Mouse (Mus musculus) C2C12 (cell line): ENCODE data around the gene Glp1r. TPM values are rescaled to one million over a fixed set of nuclear protein-coding genes. Genes with fewer than 3 reads are reported as not detected.

Experiments
- H3K27me3 ChIP-seq: one replicate; pipeline ENCODE4 v1.6.1; 2011; ENCODE audit not compliant: control insufficient read depth, insufficient read depth, insufficient read length
- H3K36me3 ChIP-seq: one replicate; pipeline ENCODE4 v1.6.1; 2011; ENCODE audit not compliant: control insufficient read depth, insufficient read depth
- H3K4me3 ChIP-seq: one replicate; pipeline ENCODE4 v1.5.1; 2011; ENCODE audit warnings: mild to moderate bottlenecking, control low read depth; ENCODE audit not compliant: poor library complexity, insufficient read depth, severe bottlenecking
- H3K79me2 ChIP-seq: one replicate; pipeline ENCODE4 v1.6.1; 2011; ENCODE audit not compliant: control insufficient read depth, insufficient read depth
- H3K79me3 ChIP-seq: one replicate; pipeline ENCODE4 v1.6.1; 2011; ENCODE audit warnings: low read depth, control low read depth
- H3ac ChIP-seq: one replicate; pipeline ENCODE3; 2011; ENCODE audit warnings: low read depth; ENCODE audit not compliant: control insufficient read depth, insufficient read length
- CEBPB ChIP-seq: IDR thresholded peaks from one replicate; pipeline ENCODE4 v1.6.1; 2011; ENCODE audit warnings: low read depth, mild to moderate bottlenecking, control low read depth, moderate library complexity
- CTCF ChIP-seq: IDR thresholded peaks from one replicate; pipeline ENCODE4 v1.5.1; 2011; ENCODE audit not compliant: control insufficient read depth, insufficient read depth, insufficient read length
- FOSL1 ChIP-seq: IDR thresholded peaks from one replicate; pipeline ENCODE4 v1.8.0; 2011; ENCODE audit warnings: mild to moderate bottlenecking, low read length; ENCODE audit not compliant: poor library complexity, insufficient read depth, severe bottlenecking
- MAX ChIP-seq: IDR thresholded peaks from one replicate; pipeline ENCODE4 v1.6.1; 2011; ENCODE audit warnings: mild to moderate bottlenecking, control low read depth
- MYOD1 ChIP-seq: IDR thresholded peaks from one replicate; pipeline ENCODE4 v1.6.1; 2011; ENCODE audit warnings: low read depth; ENCODE audit not compliant: control insufficient read depth, insufficient read length
- MYOG ChIP-seq: IDR thresholded peaks from one replicate; pipeline ENCODE4 v1.6.1; 2011; ENCODE audit not compliant: control insufficient read depth, insufficient read length; ENCODE audit errors: extremely low read depth
- USF1 ChIP-seq: IDR thresholded peaks from one replicate; pipeline ENCODE4 v1.6.1; 2011; ENCODE audit warnings: low read depth, mild to moderate bottlenecking, control low read depth, moderate library complexity
- polyA plus RNA-seq: library from polyadenylated mRNA; unstranded; fragments of >200 nt; fragmentation: generic; extraction: Trizol; gene quantifications from one replicate; pipeline ENCODE4 v1.2.1, GENCODE M21; 2012; ENCODE audit warnings: missing spikeins

The Glp1r gene
- polyA plus RNA-seq, 1 experiment = 0.80 TPM

DNA sequence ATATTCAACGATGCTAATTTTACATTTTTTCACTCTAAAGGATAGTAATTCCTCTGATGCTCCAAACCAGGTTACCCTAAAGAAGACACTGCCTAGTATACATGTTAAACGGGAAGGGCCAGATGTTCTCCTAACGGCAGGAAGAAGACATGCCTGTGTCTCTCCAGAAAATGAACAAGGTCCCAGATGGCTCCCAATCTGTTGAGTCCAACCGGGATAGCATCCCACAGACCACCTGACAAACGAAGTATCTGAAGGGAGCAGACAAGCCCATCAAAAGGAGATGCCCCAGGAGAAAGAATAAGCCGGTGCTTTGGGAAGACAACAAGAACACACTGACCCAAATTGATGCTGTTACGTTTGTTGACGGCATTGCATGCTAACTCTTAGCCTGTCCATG is 50.0 kb downstream of the Glp1r start:
- H3K27me3 ChIP-seq = peaks cover 3% of the 10 kb centered on the region
- H3K36me3 ChIP-seq = no peaks in the 10 kb centered on the region
- no peak overlapping the region for H3ac ChIP-seq
- no peak overlapping the region for H3K4me3 ChIP-seq
- no peak for TF ChIP-seq CEBPB
- TF ChIP-seq USF1 = no peak
- no peak for TF ChIP-seq MAX
- no peak for TF ChIP-seq CTCF
- TF ChIP-seq MYOG = no peak
- TF ChIP-seq MYOD1 = no peak
- H3K79me2 ChIP-seq = no peaks in the 10 kb centered on the region
- no peaks in the 10 kb centered on the region for H3K79me3 ChIP-seq

DNA sequence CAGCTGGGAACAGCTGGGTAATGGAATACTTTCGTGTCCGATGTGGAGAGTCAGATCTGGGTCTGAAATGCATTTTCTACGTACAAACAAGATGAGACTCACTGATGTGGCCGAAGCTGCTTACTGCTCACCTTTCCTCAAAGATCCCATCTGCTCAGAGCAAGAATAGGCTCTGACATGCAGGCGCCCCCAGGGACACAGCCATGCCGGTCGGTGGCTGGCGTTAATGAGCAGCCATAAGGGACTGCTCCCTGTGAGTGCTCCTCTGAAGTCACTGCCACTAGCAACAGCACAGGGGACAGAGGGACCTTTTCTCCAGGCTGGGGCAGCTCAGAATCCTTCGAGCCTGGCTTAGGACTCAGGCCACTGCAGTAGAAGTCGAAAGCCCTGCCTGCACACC is 52.7 kb downstream of the Glp1r start, which contains the start of gene Umodl1:
Umodl1 (plus strand) TSS at position 301 of the 400 bp plus-strand sequence.
- H3K4me3 ChIP-seq = no peak within 1 kb of the TSS
- TF ChIP-seq MYOG (no peak), USF1 (no peak), CEBPB (no peak), MYOD1 (no peak), FOSL1 (no peak), CTCF (no peak), MAX (no peak)
- no peak within 1 kb of the TSS for H3ac ChIP-seq
- H3K79me3 ChIP-seq = no peaks in the 10 kb centered on the region
- no peaks in the 10 kb centered on the region for H3K79me2 ChIP-seq
- H3K27me3 ChIP-seq = no peaks in the 10 kb centered on the region
- H3K36me3 ChIP-seq = no peaks in the 10 kb centered on the region

DNA sequence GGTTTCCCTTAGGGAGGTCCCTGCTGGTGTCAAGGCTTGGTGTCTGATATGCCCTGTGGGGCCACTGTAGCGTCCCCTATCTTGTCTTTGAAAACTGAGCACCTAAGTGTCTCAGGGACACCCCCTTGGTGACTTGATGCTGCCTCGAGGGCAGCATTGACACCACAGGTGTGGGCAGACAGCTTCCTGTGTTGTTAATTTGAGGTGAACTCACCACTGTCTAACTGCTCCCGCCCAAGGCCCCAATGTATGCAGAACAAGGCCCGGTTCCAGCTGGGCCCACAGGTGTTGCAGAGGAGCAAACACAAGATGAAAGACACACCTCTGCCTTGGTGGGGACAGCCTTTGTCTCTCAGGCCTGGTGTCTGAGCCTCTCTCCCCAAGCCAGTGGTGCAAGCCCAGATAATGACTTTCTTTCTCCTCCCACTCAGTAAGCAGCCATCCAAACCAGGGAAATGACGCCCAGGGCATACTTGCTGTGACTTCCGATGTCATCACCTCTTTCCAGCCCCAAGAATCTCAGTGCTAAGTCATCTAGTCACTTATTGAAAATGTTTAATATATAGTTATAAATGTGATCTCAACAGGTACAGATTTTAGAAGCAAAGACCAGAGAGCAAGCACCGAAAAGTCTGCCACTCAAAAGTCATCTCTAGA is 60.4 kb downstream of the Glp1r start:
- no peaks in the 10 kb centered on the region for H3K79me2 ChIP-seq
- H3K27me3 ChIP-seq = no peaks in the 10 kb centered on the region
- H3K4me3 ChIP-seq = no peak overlapping the region
- H3K79me3 ChIP-seq = no peaks in the 10 kb centered on the region
- H3ac ChIP-seq = no peak overlapping the region
- no peak for TF ChIP-seq FOSL1
- no peak for TF ChIP-seq MYOG
- TF ChIP-seq CTCF = no peak
- TF ChIP-seq MAX = no peak
- TF ChIP-seq CEBPB = no peak
- TF ChIP-seq USF1 = no peak
- TF ChIP-seq MYOD1 = no peak
- H3K36me3 ChIP-seq = no peaks in the 10 kb centered on the region

DNA sequence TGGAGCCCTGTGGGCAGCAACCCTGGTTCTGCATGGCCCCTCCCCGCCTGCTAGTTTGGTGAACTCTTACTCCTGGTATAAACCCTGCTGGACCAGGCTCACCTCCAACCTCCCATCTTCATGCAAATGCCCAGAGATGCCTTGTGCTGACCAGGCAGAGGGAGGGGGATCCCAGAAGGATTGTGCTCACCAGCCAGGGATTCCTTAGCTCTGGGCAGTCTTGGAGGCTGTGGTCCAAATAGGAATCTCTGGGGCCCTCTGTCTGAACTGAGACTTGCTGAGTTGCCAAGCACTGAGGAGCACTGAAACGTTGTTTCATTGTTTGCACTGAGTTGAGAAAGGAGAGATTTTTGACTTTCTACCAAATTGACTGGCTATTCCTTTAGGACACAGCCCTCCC is 61.3 kb downstream of the Glp1r start:
- no peak overlapping the region for H3ac ChIP-seq
- TF ChIP-seq MAX = no peak
- TF ChIP-seq MYOD1 = no peak
- no peak for TF ChIP-seq CTCF
- TF ChIP-seq MYOG = no peak
- TF ChIP-seq FOSL1 = no peak
- no peak for TF ChIP-seq USF1
- no peak for TF ChIP-seq CEBPB
- H3K4me3 ChIP-seq = no peak overlapping the region

DNA sequence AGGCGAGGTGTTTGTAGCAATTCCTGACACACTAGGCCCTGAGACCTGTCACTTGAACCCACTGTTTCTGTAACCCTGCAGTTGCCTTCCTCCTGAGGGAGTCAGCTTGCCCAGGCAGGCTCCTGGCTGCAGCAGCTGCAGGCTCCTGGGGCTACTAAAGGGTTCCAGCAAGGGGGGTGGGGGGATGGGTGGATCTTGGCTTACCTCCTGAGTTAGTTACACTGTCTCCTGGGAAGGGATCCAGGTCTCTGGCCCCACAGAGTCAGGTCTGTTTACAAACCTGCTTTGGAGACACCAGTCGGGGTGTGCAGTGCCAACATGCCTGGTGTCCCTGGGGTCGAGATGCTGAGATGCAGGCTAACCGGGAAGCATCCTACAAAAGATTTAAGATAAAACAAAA is 68.4 kb downstream of the Glp1r start:
- Histone ChIP-seq H3ac (no peak overlapping the region), H3K79me3 (no peaks in the 10 kb centered on the region), H3K27me3 (no peaks in the 10 kb centered on the region), H3K79me2 (no peaks in the 10 kb centered on the region), H3K4me3 (no peak overlapping the region), H3K36me3 (no peaks in the 10 kb centered on the region)
- TF ChIP-seq MYOG (no peak), MAX (no peak), MYOD1 (no peak), CTCF (no peak), CEBPB (no peak), FOSL1 (no peak), USF1 (no peak)

More for the DNA sequence above, 61.3 kb downstream of the Glp1r start:
- H3K79me2 ChIP-seq = no peaks in the 10 kb centered on the region
- H3K79me3 ChIP-seq = no peaks in the 10 kb centered on the region
- no peaks in the 10 kb centered on the region for H3K36me3 ChIP-seq
- no peaks in the 10 kb centered on the region for H3K27me3 ChIP-seq

DNA sequence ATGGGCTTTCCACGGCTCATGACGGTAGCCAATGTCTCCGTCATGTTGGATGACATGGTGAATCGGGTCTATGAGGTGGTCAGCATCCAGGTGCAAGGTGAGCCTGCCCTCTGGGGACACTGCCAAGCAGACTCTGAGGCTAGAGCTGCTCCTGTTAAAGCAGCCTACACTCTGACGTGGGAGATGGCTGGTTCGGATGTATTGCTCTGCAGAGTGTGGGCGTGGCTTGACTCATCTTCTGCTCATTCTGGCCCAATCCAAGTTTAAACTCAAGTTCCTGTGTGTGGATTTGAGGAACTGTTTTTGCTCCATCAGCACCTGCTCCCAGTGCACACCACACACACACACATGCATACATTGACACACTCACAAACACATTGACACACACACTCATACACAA is 70.3 kb downstream of the Glp1r start:
- no peaks in the 10 kb centered on the region for H3K79me3 ChIP-seq
- H3K4me3 ChIP-seq = no peak overlapping the region
- TF ChIP-seq FOSL1 (no peak), CTCF (no peak), MYOD1 (no peak), USF1 (no peak), CEBPB (no peak), MAX (no peak), MYOG (no peak)
- no peaks in the 10 kb centered on the region for H3K27me3 ChIP-seq
- H3K79me2 ChIP-seq = no peaks in the 10 kb centered on the region
- no peaks in the 10 kb centered on the region for H3K36me3 ChIP-seq
- no peak overlapping the region for H3ac ChIP-seq
